Mouse (Mus musculus) fat pad, adult 2 months (tissue): Measurements from ENCODE around the gene Cmip.

ENCODE experiments used
- DNase-seq: peaks from one replicate; pipeline ENCODE4 v3.0.0-alpha.2; 2011; ENCODE audit warnings: low read depth, low spot score; ENCODE audit errors: extremely low read depth

Cmip gene

GRCm38 (mm10) chr8:117257029-117257820, at the start of gene Cmip:
Gene Cmip, plus strand, starts transcription at chr8:117257064.
- DNase-seq = no peak

GRCm38 (mm10) chr8:117209150-117209549, 47.7 kb upstream of the Cmip start:
- no peak for DNase-seq

- DNase-seq = no peak
These were observed 44.8 kb upstream of the Cmip start for GRCm38 (mm10) chr8:117212100-117212499.

GRCm38 (mm10) chr8:117217724-117218123, 39.1 kb upstream of the Cmip start:
- no peak for DNase-seq

- DNase-seq = no peak
These were observed 34.5 kb upstream of the Cmip start for GRCm38 (mm10) chr8:117222396-117222795.

GRCm38 (mm10) chr8:117224630-117225029, 32.2 kb upstream of the Cmip start:
- peak; percentile 16 for DNase-seq

- no peak for DNase-seq
These were observed 30.6 kb upstream of the Cmip start for GRCm38 (mm10) chr8:117226306-117226705.

- no peak for DNase-seq
These were observed 29.5 kb upstream of the Cmip start for GRCm38 (mm10) chr8:117227339-117227738.

GRCm38 (mm10) chr8:117233199-117233598, 23.7 kb upstream of the Cmip start:
- no peak for DNase-seq

GRCm38 (mm10) chr8:117236531-117236930, 20.3 kb upstream of the Cmip start:
- no peak for DNase-seq

- no peak for DNase-seq
These were observed 16.5 kb upstream of the Cmip start for GRCm38 (mm10) chr8:117240326-117240725.

GRCm38 (mm10) chr8:117240841-117241494, 15.9 kb upstream of the Cmip start:
- no peak for DNase-seq

GRCm38 (mm10) chr8:117241848-117242247, 15.0 kb upstream of the Cmip start:
- DNase-seq = no peak

GRCm38 (mm10) chr8:117242286-117242685, 14.6 kb upstream of the Cmip start:
- no peak for DNase-seq

- DNase-seq = no peak
These were observed 12.3 kb upstream of the Cmip start for GRCm38 (mm10) chr8:117244601-117245000.

GRCm38 (mm10) chr8:117248341-117248740, 8.5 kb upstream of the Cmip start:
- no peak for DNase-seq

GRCm38 (mm10) chr8:117251086-117251681, 5.7 kb upstream of the Cmip start:
- no peak for DNase-seq

GRCm38 (mm10) chr8:117252650-117253049, 4.2 kb upstream of the Cmip start:
- no peak for DNase-seq

- no peak for DNase-seq
These were observed 3.2 kb upstream of the Cmip start for GRCm38 (mm10) chr8:117253390-117254269.

- no peak for DNase-seq
These were observed 2.4 kb upstream of the Cmip start for GRCm38 (mm10) chr8:117254496-117254895.

- no peak for DNase-seq
These were observed 449 bp upstream of the Cmip start for GRCm38 (mm10) chr8:117256292-117256938.
